Mouse (Mus musculus) adipocyte (in vitro differentiated cells): ENCODE results near the gene Vps51.

Experiments
- DNase-seq: peaks from one replicate; pipeline ENCODE4 v3.0.0-alpha.2; 2016; ENCODE audit warnings: low spot score

Gene Vps51

GRCm38 (mm10) chr19:6079983-6080480, 3.0 kb upstream of the Vps51 start, which contains the start of gene Tmem262:
Gene Tmem262, plus strand, starts transcription at chr19:6080033.
- no peak for DNase-seq

- DNase-seq, result no peak
Observed at GRCm38 (mm10) chr19:6073889-6074288, 3.1 kb downstream of the Vps51 start.

- DNase-seq, result no peak
Observed at GRCm38 (mm10) chr19:6071261-6071660, 5.8 kb downstream of the Vps51 start.

GRCm38 (mm10) chr19:6070571-6071250, 6.3 kb downstream of the Vps51 start:
- no peak for DNase-seq

- no peak for DNase-seq
Observed at GRCm38 (mm10) chr19:6069851-6070250, 7.2 kb downstream of the Vps51 start.

- no peak for DNase-seq
Observed at GRCm38 (mm10) chr19:6068951-6069350, 8.1 kb downstream of the Vps51 start.

- DNase-seq, result peak; percentile 74
Observed at GRCm38 (mm10) chr19:6067724-6068415, 9.2 kb downstream of the Vps51 start, which contains the start of gene Tm7sf2. Gene Tm7sf2, minus strand, starts transcription at chr19:6068373.

- peak; percentile 78 for DNase-seq
Observed at GRCm38 (mm10) chr19:6067011-6067723, 9.9 kb downstream of the Vps51 start.

- no peak for DNase-seq
Observed at GRCm38 (mm10) chr19:6066571-6066970, 10.5 kb downstream of the Vps51 start.

GRCm38 (mm10) chr19:6063081-6063480, 13.9 kb downstream of the Vps51 start:
- DNase-seq, result no peak

GRCm38 (mm10) chr19:6062418-6062817, 14.6 kb downstream of the Vps51 start:
- DNase-seq, result no peak

- DNase-seq, result peak; percentile 61
Observed at GRCm38 (mm10) chr19:6061641-6062302, 15.3 kb downstream of the Vps51 start.

GRCm38 (mm10) chr19:6061021-6061533, 16.0 kb downstream of the Vps51 start, which contains the start of gene Znhit2:
Gene Znhit2, plus strand, starts transcription at chr19:6061192.
- DNase-seq, result peak; percentile 99

GRCm38 (mm10) chr19:6058966-6059365, 18.1 kb downstream of the Vps51 start:
- DNase-seq, result no peak

- DNase-seq, result peak; percentile 33
Observed at GRCm38 (mm10) chr19:6058513-6058912, 18.5 kb downstream of the Vps51 start.

GRCm38 (mm10) chr19:6057313-6058096, 19.5 kb downstream of the Vps51 start, which contains the start of the genes Mrpl49 and Fau:
Gene Mrpl49, minus strand, starts transcription at chr19:6057785.
Gene Fau, plus strand, starts transcription at chr19:6057844.
- peak; percentile 98 for DNase-seq

- DNase-seq, result no peak
Observed at GRCm38 (mm10) chr19:6056696-6057095, 20.3 kb downstream of the Vps51 start.

GRCm38 (mm10) chr19:6054296-6054695, 22.7 kb downstream of the Vps51 start:
- no peak for DNase-seq

GRCm38 (mm10) chr19:6052516-6052915, 24.5 kb downstream of the Vps51 start:
- peak; percentile 71 for DNase-seq

- DNase-seq, result no peak
Observed at GRCm38 (mm10) chr19:6048681-6049410, 28.2 kb downstream of the Vps51 start.
